Mouse (Mus musculus) cerebellum, adult 2 months (tissue): Measurements from ENCODE around the gene Tescl. TPM values are rescaled to one million over a fixed set of nuclear protein-coding genes. Genes with fewer than 3 reads are reported as not detected.
A peak's percentile ranks its signal among the peaks of the same experiment; 100 is the strongest.

ENCODE experiments used
- DNase-seq, 2 experiments: peaks; one replicate each; pipeline ENCODE4 v3.0.0; 2021
- H3K27ac ChIP-seq: fragments of 200-500 bp; 2 replicates; pipeline ENCODE4 v1.5.1; 2012; ENCODE audit warnings: low read length, control low read depth, inconsistent platforms; ENCODE audit not compliant: insufficient read depth
- H3K27me3 ChIP-seq: fragments of 200-500 bp; 2 replicates; pipeline ENCODE4 v1.6.1; 2012; ENCODE audit warnings: inconsistent platforms, mild to moderate bottlenecking, low read length, moderate library complexity; ENCODE audit not compliant: control insufficient read depth, insufficient read depth
- H3K4me1 ChIP-seq: fragments of 200-500 bp; 2 replicates; pipeline ENCODE4 v1.6.1; 2011; ENCODE audit warnings: low read length; ENCODE audit not compliant: control insufficient read depth, insufficient read depth
- H3K4me3 ChIP-seq: fragments of 200-500 bp; replicated peaks from 2 replicates; pipeline ENCODE3; 2011; ENCODE audit warnings: mild to moderate bottlenecking, low read depth, low read length, control low read depth; ENCODE audit not compliant: insufficient read depth
- CTCF ChIP-seq: fragments of 200-500 bp; IDR thresholded peaks from 2 replicates; pipeline ENCODE4 v1.5.1; 2011; ENCODE audit warnings: low read depth, mild to moderate bottlenecking, control low read depth, low read length, moderate library complexity, borderline replicate concordance; ENCODE audit not compliant: insufficient read depth
- POLR2A ChIP-seq: fragments of 200-500 bp; IDR thresholded peaks from 2 replicates; pipeline ENCODE4 v1.6.1; 2011; ENCODE audit warnings: low read length, control low read depth, borderline replicate concordance; ENCODE audit not compliant: insufficient read depth
- WGBS: fragments of 180-500 bp; shearing (Covaris S2); methylation state at CpG from one replicate; pipeline ENCODE4 v1.1.7; 2018; 5-methylcytosine and 5-hydroxymethylcytosine counted together
- polyA plus RNA-seq: library from polyadenylated mRNA; depleted of rRNA; stranded (reverse); fragments of >200 nt; gene quantifications from 2 replicates; pipeline ENCODE4 v1.2.3, GENCODE M21; 2012

Tescl gene
- polyA plus RNA-seq, 1 experiment, result 0.39 TPM

GRCm38 (mm10) chr7:24368226-24368625 is 34.5 kb upstream of the Tescl start:
- Histone ChIP-seq H3K27ac (no peak overlapping the region), H3K27me3 (no peaks in the 10 kb centered on the region), H3K4me1 (peaks cover 2% of the 10 kb centered on the region), H3K4me3 (no peak overlapping the region)
- 74% methylated on average over 4 of the region's 4 CpGs for WGBS
- TF ChIP-seq POLR2A (no peak), CTCF (no peak)
- no peak for DNase-seq

- no peak for DNase-seq
- no peak for TF ChIP-seq POLR2A
- TF ChIP-seq CTCF, result no peak
- Histone ChIP-seq H3K27me3 (no peaks in the 10 kb centered on the region), H3K4me1 (no peaks in the 10 kb centered on the region), H3K4me3 (no peak overlapping the region), H3K27ac (no peak overlapping the region)
- 63% methylated on average over 15 of the region's 15 CpGs for WGBS
Observed at GRCm38 (mm10) chr7:24366716-24367632, 33.2 kb upstream of the Tescl start.

- no peaks in the 10 kb centered on the region for H3K4me1 ChIP-seq
- H3K27me3 ChIP-seq, result no peaks in the 10 kb centered on the region
- H3K4me3 ChIP-seq, result no peak overlapping the region
- H3K27ac ChIP-seq, result no peak overlapping the region
- DNase-seq, result no peak
- TF ChIP-seq POLR2A (no peak), CTCF (no peak)
- 79% methylated on average over 5 of the region's 5 CpGs for WGBS
Observed at GRCm38 (mm10) chr7:24365258-24366014, 31.7 kb upstream of the Tescl start.

GRCm38 (mm10) chr7:24364827-24365226 is 31.1 kb upstream of the Tescl start:
- 17% methylated on average over 10 of the region's 10 CpGs for WGBS
- H3K4me3 ChIP-seq, result no peak overlapping the region
- H3K27me3 ChIP-seq, result no peaks in the 10 kb centered on the region
- TF ChIP-seq POLR2A (no peak), CTCF (peak; percentile 79)
- no peaks in the 10 kb centered on the region for H3K4me1 ChIP-seq
- H3K27ac ChIP-seq, result no peak overlapping the region
- DNase-seq, result peak; percentile 76 to 86

GRCm38 (mm10) chr7:24363228-24363627 is 29.5 kb upstream of the Tescl start:
- TF ChIP-seq POLR2A (no peak), CTCF (0 out of 2 replicates have a peak, but pooled peaks have one; percentile 18)
- Histone ChIP-seq H3K4me1 (no peaks in the 10 kb centered on the region), H3K27ac (no peak overlapping the region), H3K4me3 (no peak overlapping the region), H3K27me3 (no peaks in the 10 kb centered on the region)
- WGBS, result 17% methylated on average over 7 of the region's 7 CpGs
- DNase-seq, result no peak

GRCm38 (mm10) chr7:24361001-24361400 is 27.3 kb upstream of the Tescl start:
- H3K27ac ChIP-seq, result no peak overlapping the region
- H3K4me3 ChIP-seq, result no peak overlapping the region
- H3K27me3 ChIP-seq, result no peaks in the 10 kb centered on the region
- 58% methylated on average over 4 of the region's 4 CpGs for WGBS
- TF ChIP-seq CTCF (0 out of 2 replicates have a peak, but pooled peaks have one; percentile 7), POLR2A (no peak)
- no peaks in the 10 kb centered on the region for H3K4me1 ChIP-seq
- no peak for DNase-seq

- H3K27me3 ChIP-seq, result no peaks in the 10 kb centered on the region
- WGBS, result 25% methylated on average over 9 of the region's 9 CpGs
- no peak overlapping the region for H3K27ac ChIP-seq
- no peak for TF ChIP-seq CTCF
- no peak for TF ChIP-seq POLR2A
- H3K4me3 ChIP-seq, result no peak overlapping the region
- no peak for DNase-seq
- H3K4me1 ChIP-seq, result no peaks in the 10 kb centered on the region
Observed at GRCm38 (mm10) chr7:24359269-24359668, 25.5 kb upstream of the Tescl start.

- WGBS, result 49% methylated on average over 4 of the region's 4 CpGs
- no peaks in the 10 kb centered on the region for H3K27me3 ChIP-seq
- TF ChIP-seq CTCF, result no peak
- TF ChIP-seq POLR2A, result no peak
- no peak for DNase-seq
- no peaks in the 10 kb centered on the region for H3K4me1 ChIP-seq
- no peak overlapping the region for H3K27ac ChIP-seq
- H3K4me3 ChIP-seq, result no peak overlapping the region
Observed at GRCm38 (mm10) chr7:24357899-24358298, 24.2 kb upstream of the Tescl start.
